Mouse (Mus musculus) left cerebral cortex, postnatal 4 days (tissue): Measurements from ENCODE around the gene Hectd1. TPM values are rescaled to one million over a fixed set of nuclear protein-coding genes. Genes with fewer than 3 reads are reported as not detected.

Experiments used
- DNase-seq: peaks from one replicate; pipeline ENCODE4 v3.0.0-alpha.2; 2022
- intact Hi-C: fragments of 180-260 bp; cut with DNase I; formaldehyde crosslinking; loops from one replicate; pipeline ENCODE4 v1.15.1; 2025
- total RNA-seq, 2 experiments: library from RNA; stranded (reverse); gene quantifications; 2 replicates each; pipeline ENCODE4 v1.2.3; 2021

The Hectd1 gene
- total RNA-seq, 2 experiments from 2014 or later = 93.8 to 99.4 TPM

DNA sequence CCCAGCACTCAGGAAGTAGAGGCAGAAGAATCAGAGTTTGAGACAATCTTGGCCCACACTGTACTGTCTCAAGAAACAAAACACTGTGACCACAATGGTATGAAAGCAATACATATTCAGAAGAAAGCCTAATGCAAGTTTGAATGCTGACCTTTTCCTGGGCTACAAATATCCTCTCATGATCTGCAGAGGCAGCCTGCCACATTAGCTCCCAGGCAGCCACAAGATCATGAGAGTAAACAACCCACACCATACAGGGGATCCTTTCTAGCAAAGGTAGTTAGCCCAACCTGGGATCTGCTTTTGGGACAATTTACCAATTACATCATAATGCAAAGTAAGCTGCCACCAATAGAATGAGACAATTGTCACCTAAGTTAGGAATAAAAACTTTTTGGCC, 18.8 kb downstream of the Hectd1 start:
- no peak for DNase-seq
- intact Hi-C loops = no loop called here

DNA sequence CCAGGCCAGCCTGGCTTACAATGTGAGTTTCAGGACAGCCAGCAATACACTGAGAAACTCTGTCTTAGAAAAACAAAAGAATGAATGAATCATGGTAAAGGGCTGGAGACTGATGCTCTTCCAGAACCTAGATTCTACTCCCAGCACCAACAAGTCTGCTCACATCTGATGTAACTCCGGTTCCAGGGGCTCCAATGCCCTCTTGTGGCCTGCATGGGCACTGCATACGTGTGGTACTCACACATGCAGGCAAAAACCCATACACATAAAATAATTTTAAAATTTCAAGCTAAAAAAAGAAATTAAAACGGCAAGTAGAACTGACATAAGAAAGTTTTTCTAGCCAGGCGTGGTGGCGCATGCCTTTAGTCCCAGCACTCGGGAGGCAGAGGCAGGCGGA, 44.5 kb downstream of the Hectd1 start:
- intact Hi-C loops = no loop called here
- no peak for DNase-seq

DNA sequence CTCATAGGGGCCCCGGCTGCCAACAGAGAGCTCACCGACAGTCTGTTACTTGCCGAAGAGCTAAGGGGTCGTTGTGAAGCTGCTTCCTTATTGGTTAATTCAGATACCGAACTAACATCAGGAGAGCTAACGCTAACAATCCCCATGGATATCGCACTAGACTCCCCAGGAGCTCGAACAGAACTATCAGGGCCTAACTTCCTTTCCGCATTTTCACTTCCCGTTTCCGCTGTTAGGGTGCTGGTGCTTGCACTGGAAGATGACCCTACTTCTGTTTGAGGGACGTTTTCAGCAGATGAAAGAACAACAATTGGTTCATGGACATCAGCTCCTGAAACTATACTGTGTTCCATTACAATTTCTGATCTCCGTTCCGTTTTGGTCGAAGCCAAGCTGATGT, 60.6 kb downstream of the Hectd1 start:
- no peak for DNase-seq
- intact Hi-C loops = no loop called here

DNA sequence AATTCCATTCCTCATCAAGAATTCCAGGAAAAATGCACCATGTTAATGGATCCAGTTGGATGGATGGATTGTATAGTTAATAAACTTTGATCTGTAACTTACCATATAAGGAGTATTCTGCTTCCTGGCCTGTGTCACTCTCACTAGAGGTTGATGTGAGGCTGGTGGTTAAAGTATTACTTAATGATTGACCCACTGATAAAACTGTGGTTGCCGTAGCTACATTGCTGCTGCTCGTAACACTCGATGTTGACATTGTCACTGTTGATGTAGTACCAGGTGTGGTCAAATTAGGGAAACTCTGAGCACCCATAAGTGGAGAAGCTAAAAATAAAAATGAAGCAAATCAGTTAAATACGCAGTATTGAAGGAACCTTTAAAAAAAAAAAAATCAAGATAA, 61.9 kb downstream of the Hectd1 start:
- intact Hi-C loops = no loop called here
- no peak for DNase-seq

DNA sequence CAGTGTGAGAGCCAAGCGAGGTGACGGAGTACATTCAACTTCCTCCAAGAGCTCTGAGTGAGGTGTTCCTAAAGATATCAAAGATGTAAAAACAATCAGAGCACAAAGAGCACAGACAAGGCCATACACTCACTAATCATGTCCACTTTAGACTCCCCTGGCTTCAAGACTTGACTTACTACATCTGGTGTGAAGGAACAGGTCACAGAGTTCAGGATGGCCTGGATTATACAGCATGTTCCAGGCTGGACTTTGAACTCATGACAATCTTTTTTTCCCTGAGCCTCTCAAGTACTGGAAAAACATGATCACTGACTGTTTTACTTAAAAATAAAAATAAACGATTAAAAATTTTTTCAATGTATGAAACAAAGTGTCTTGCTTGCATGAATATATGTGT, 70.0 kb downstream of the Hectd1 start:
- intact Hi-C loops = no loop called here
- DNase-seq = no peak

DNA sequence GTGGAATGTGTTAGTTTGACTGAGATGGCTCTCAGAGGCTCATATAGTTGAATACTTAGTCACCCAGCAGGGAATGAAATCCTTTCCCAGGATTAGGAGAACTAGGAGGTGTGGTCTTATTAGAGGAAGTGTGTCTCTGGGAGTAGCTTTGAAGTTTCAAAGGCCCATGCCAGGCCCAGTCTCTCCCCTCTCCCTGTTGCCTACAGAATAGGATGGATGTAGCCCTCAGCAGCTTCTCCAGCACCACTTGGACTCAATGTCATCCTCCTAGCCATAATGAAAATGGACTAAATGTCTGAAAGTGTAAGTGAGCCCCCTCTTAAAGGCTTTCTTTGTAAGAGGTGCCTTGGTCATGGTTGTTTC, 72.8 kb downstream of the Hectd1 start:
- intact Hi-C loops = no loop called here

DNA sequence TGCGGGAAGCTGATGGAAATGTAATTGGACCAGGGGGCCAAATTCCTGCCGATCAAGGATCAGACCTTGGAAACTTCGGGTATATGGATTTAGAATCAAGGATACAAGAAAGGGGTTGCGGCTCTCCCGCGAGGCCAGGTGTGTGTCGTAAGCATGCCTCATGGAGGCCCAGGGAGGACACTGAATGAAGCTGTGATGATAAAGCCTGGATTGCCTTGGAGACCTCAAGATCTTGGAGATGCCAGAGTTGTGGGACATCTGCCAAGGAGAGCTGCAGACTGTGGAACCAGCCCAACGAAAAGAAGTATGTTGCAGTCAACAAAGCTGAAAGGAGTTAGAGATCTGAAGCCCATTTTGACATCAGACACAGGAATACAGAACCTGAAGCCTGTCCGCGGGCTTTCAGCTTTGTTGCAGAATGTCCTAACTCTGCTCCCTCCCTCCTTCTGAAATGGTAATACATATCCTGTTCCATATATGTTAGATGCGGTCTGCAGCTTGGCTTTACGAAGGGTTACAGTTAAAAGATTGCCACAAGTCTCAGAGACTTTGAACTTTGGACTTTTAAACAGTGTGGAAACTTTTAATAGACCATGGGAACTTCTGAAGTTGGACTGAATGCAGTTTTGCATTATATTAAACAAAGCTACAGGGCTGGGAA, 73.3 kb downstream of the Hectd1 start:
- intact Hi-C loops = no loop called here
- no peak for DNase-seq

More for the DNA sequence above, 72.8 kb downstream of the Hectd1 start:
- DNase-seq = no peak

DNA sequence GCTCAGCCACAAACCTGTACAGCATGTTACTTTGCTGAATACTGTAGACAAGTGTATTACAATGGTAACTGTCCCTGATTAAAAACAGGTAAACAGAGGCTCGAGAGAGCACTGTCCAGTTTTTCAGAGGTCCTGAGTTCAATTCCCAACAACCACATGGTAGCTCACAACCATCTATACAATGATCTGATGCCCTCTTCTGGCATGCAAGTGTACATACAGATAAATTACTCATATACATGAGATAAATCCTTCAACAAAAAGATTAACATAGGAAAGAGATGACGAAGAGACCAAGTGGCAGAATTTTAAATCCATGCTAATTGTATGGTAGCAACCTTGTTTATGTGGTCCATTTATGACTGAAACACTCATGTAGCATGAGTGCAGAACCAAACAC, 82.0 kb downstream of the Hectd1 start:
- intact Hi-C loops = no loop called here
- DNase-seq = no peak

DNA sequence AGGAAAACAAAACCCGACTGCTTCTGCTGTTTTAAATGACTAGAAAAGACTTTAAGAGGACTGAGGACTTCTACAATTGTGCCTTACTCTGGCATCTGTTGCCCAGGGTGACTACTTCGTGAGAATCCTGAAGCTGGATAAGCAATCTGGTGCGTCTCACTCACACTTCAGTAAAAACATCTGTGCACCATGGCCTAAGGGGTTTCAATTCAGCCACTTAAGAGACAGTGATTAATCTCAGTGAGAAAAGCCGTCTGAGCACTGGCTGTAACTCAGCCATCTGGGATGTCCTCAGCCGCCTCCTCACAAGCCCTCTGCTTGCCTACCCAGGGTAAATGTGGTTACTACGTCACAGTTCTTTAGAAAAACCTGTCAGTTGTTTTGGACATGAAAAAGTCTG, 84.4 kb downstream of the Hectd1 start:
- intact Hi-C loops = no loop called here
- no peak for DNase-seq

DNA sequence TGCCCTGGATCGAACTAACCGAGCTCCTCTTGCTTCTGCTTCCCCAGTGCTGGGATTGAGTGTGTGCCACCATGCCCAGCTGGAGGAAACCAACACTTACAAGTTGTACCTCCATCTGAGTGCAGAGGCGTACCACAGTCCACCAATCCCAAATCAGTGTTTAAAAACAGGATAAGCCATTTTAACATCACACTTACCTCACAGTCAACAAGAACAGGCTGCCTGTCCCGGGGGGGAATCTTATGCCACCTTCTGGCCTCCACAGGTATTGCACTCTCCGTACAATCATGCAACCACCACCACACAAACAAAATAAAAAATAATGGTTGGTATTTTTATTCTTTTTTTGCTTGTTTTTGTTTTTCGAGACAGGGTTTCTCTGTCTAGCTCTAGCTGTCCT, 87.6 kb downstream of the Hectd1 start:
- DNase-seq = peak; percentile 30
- intact Hi-C loops = no loop called here

DNA sequence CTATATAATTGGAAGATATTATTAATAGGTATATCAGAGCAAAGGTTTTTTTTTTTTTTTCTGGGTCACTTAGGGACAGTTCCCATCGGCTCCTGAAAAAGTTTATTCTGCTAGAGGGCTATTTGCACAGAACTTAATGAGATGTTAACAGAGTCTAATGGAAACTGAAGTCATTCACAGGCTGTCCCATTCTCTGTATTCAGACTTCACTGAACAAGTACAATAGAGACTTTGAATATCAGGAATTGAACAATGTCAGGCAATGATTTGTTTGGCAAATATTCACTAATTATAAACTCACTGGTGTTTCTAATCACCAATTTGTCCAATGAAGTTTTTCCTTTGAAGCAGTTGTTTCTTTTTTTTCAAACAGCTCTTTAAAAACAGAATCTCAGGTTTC, 92.5 kb downstream of the Hectd1 start:
- DNase-seq = no peak
- intact Hi-C loops = no loop called here

DNA sequence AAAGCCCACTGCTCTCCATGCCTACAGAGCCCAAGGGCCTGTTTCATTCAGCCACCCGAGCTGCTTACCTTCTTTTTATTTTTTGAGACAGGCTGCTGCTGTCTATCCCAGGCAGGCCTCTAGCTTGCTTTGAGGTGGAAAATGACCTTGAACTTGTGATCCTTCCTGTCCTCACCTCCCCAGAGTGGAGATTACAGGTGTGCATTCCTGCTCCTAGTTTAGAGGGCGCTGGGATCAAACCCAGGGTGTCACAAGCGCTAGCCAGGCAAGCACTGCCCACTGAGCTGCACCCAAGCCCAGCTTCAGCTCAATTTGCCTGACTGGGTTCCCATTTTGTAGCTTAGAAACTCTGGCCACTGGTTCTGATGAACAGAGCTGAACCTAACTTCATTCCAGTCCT, 93.0 kb downstream of the Hectd1 start:
- intact Hi-C loops = no loop called here
- no peak for DNase-seq

DNA sequence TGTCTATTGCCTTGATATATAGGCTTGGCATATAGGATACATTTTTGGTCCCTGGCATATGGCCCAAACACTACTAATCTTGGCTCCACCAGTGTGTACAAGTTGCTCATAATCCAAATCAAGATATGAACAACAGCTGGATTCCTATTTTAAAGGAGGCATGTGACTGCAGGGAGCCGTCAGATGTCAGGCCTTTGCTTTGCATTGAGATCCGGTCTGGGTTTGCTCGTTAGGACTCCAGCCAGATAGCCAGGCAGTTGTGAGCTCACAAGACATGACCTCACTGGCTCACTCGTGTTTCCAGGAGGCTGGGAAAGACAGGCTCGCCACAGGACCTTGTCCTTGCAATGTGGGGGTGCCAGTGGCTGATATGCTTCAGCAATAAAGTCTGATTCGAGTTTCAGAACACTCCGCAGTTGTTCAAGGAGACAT, 93.5 kb downstream of the Hectd1 start:
- DNase-seq = no peak
- intact Hi-C loops = no loop called here

DNA sequence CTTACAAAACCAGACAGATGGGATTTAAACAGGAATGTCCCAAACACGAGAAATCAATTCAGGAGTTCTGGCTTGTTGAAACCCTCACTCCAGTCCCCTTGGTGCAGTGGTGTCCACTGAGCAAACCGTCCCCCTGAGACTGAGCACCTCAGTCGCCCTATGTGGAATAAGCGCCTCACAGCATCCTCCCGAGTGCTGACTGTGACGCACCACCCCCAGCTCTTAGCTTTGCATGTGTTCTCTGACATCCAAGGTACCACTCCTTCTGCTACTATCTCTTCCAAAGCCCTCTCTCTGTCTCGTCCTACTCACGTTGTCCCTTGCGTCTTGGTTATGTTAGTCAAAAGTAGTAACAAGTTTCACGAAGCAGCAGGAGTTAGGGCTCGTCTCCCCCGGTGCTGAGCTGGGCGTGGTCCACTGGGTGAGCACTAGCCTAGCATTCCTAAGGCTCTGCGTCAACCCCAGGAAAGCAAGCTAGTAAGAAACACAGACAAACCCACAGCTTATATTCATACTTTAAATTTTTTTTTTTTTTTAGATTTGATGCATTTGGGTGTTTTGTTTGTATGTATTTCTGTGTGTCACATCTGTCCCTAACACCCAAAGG, 94.6 kb downstream of the Hectd1 start:
- intact Hi-C loops = no loop called here
- DNase-seq = no peak

DNA sequence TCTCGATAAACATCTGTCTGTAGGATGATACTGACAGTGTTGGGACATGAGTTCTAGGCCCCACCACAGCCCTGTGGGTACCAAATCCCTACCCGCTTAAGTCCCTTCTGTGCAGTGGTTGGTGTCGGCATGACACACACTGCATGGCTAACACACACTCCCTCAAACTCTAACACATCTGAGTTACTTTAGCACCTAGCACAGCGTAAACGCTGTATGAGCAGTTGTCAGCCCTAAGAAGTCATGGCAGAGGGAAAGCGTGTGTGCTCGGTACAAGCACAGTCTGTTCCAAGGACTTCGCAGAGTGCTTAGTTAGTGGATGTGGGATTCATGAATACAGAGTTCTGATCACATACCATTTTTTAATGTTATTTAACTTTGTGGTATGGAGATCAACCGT, 99.5 kb downstream of the Hectd1 start:
- intact Hi-C loops = no loop called here
- no peak for DNase-seq

DNA sequence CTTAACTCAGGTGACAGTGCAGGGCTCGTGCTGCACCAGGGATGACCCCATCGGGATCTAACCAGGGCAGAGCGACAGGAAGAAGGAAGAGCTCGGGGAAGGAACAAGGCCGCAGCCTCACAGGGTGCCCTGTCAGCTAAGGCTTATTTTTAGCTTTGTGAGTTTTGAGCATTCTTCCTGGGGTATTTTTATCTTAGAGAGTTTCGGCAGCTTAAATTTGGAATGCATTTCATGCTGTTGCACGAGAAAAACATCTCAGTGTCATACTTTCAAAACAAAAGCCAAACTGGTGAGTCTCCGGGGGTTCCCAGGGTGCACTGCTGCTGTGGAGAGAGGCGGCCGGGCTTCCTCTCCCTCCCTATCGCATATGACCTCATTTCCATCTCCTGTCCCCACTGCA, 100.3 kb downstream of the Hectd1 start:
- intact Hi-C loops = no loop called here
- no peak for DNase-seq

DNA sequence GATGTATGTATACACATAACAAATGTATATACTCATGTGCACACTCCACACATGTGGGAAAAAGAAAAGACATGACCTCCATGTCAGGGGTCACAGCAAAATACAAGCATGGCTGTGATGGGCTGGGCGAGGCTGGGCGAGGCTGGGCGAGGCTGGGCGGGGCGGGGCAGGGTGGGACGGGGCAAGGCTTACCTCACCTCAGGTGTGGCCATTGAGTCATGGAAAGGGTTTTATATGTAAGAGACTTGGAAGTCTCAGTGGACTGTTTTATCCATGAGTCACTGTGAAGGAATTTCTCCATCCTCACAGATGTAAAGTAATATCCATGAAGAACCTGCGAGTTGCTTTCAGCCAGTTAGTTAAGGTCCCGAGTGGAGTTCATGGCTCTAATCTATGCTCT, 107.5 kb downstream of the Hectd1 start:
- intact Hi-C loops = no loop called here
- no peak for DNase-seq

DNA sequence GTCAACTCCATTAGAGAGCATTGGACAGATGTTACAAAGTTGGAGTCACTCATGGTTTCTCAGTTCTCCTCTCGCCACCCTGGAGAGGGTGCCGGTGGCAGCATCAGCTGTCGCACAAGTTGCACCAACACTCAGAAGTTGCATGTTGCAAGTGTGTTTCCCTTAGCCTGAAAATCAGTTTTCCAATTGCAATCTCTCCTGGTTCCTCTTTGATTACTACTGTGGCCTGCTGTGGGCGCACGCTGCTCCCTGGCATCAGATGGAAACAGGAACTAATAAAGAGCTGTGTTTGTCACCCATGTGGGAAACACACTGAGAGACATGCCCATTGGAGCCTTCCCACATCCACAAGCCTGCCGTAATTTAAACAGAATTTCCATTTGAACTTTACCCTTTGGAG, 110.7 kb downstream of the Hectd1 start:
- no peak for DNase-seq
- intact Hi-C loops = no loop called here

DNA sequence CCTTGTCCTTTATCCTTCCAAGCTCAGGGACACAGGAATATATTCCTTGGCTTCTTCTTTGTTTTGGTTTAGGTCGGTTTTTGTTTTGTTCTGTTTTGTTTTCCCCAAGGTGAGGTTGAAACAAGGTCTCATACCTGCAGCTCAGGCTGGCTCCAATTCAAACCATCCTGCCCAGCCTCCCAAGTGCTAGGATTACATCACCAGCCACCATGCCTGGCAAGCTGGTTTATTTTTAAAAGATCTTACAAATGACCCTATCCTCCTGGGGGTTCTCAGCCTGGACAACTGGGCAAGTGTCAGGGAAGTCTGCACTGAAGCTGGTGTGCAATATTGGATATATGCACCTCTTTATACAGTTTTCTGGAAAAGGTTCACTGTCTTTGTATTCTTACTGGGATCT, 116.7 kb downstream of the Hectd1 start:
- intact Hi-C loops = no loop called here
- DNase-seq = no peak

DNA sequence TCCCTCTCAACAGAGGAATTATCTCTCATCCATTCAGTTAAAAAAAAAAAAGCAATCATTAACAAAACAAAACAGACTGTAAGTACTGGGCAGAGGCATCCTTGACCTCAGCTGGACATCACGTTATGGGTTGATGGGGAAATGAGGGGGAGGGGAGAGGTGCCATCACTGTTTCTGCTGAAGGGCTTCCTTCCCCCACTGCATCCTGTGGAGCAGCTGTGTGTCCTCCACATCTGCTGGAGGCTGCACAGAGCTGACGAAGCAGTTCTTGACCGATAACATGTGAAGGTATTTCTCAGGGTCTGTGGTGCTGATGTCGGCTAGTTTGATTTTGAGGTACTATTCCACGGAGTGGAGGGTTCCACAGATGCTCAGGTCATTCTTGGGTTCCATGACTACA, 119.2 kb downstream of the Hectd1 start:
- intact Hi-C loops = no loop called here
- DNase-seq = no peak

DNA sequence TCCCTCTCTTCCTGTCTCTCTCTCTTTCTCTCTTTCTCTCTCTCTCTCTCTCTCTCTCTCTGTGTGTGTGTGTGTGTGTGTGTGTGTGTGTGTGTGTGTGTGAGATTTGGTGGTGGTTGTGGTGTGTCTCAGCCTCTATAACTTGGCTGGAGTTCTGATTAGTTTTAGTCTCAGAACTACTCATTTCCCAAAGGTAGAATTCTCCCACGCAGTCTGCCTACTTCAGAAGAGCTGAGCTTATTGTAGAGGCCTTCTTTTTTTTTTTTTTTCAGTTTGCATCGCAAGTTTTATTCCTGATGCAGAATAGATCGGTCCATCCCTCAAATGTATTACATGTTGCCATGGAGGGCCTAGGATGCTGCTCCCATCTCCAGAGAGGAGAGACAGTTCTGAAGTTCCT, 119.6 kb downstream of the Hectd1 start:
- intact Hi-C loops = no loop called here
- no peak for DNase-seq

DNA sequence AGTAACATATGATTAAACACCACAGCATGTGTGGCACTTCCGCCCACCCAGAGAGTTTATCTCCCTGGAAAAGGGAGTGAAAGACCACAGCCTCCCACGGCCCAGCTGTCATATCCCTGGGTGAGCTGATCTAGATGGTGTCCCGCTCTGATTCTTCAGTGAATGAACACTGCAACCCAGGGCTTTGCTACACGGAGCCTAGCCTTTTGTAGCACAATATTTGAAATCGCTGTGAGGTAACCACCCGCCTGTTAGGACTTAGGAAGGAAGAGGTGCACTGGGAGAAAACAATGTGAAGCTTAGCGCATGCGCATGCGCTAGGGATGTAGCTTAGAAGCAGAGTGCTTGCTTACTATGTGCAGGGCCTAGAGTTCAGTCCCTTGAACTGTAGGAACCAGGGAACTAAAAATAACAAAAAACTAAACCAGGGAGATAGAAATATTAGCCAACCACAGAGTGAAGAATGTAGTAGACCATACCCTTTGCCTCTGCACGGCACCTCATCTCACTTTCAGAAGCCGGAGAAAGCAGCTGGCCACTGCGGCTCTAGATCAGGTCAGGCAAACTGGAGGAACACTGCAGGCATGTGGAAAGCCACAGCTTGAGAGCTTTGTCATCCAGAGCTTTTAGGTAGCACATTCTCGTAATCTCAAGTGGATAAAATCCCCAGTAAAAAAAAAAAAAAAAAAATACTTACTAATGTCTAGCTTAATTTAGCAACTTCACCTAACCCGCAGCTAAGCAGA, 120.2 kb downstream of the Hectd1 start:
- intact Hi-C loops = no loop called here
- DNase-seq = no peak
